Mouse (Mus musculus): Measurements from ENCODE around the gene Rgp1.
A peak's percentile ranks its signal among the peaks of the same experiment; 100 is the strongest.

The Rgp1 gene

GRCm38 (mm10) chr4:43598650-43599380, 20.3 kb downstream of the Rgp1 start:
- no peak for DNase-seq

- no peak for DNase-seq
These were observed 21.9 kb downstream of the Rgp1 start for GRCm38 (mm10) chr4:43600195-43600934.

- DNase-seq = no peak
These were observed 25.6 kb downstream of the Rgp1 start for GRCm38 (mm10) chr4:43604099-43604498.

GRCm38 (mm10) chr4:43604751-43605685, 26.5 kb downstream of the Rgp1 start:
- no peak for DNase-seq

GRCm38 (mm10) chr4:43612534-43612933, 34.0 kb downstream of the Rgp1 start:
- no peak for DNase-seq

GRCm38 (mm10) chr4:43613060-43613730, 34.7 kb downstream of the Rgp1 start:
- DNase-seq = peak; percentile 77

- DNase-seq = no peak
These were observed 41.7 kb downstream of the Rgp1 start for GRCm38 (mm10) chr4:43620146-43620778.

GRCm38 (mm10) chr4:43629106-43629817, 50.7 kb downstream of the Rgp1 start:
- DNase-seq = no peak

GRCm38 (mm10) chr4:43630030-43630581, 51.6 kb downstream of the Rgp1 start:
- DNase-seq = peak; percentile 95

GRCm38 (mm10) chr4:43630671-43631045, 52.1 kb downstream of the Rgp1 start:
- DNase-seq = no peak

GRCm38 (mm10) chr4:43631046-43631955, 52.8 kb downstream of the Rgp1 start, which contains the start of gene Npr2:
TSS of gene Npr2 (plus strand) at chr4:43631935.
- DNase-seq = no peak

- DNase-seq = no peak
These were observed 53.7 kb downstream of the Rgp1 start for GRCm38 (mm10) chr4:43631956-43632920.

GRCm38 (mm10) chr4:43633296-43633695, 54.8 kb downstream of the Rgp1 start:
- DNase-seq = no peak

- DNase-seq = no peak
These were observed 55.2 kb downstream of the Rgp1 start for GRCm38 (mm10) chr4:43633736-43634135.

- DNase-seq = no peak
These were observed 56.3 kb downstream of the Rgp1 start for GRCm38 (mm10) chr4:43634621-43635374.

GRCm38 (mm10) chr4:43636751-43637150, 58.2 kb downstream of the Rgp1 start:
- DNase-seq = no peak

All from lung, postnatal 36 days (tissue).